ENCODE assay signal across 8 mouse cellular contexts in the genomic region with DNA sequence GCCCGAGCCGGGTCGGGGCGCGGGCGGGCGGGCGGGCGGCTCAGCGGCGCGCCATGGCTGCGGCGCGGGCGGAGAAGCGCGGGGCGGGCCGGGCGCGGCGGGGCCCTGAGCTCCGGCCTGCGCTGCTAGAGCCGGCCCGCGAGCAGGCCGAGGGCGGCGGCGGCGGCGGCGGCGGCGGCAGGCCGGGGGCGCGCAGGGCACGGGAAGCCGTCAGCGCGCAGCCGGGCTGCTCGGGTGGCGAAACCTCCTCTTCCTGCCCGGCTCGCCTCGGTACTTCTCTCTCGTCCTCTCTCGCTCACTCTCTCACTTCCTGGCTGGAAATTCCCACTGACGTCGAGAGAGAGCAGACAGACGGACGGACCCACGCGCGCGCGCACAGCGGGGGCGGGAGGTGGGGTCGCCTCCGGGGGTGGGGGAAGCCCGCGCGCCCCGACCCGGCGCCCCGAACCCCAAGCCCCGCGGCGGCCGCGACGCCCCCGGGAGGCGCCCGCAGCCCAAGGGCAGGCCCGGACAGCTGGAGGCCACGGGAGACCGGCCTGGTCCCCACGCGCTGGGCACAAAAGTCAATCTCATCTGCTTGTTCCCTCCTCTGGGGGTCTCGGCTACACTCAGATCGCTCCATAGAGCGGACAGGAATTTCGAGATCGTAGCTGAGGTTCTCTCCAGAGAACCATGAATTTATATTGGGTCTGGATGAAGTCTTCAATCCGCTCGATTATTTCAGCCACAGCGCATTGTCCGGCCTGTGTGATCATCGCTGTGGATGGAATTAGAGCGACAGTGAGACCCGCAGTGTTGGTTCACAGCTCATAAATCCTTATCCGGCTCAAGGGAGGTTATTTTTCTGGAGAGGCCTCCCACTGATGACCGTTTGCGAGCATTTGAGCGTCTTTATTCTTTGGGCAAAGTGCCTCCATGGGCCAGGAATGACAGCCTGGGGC. TPM values are rescaled to one million over a fixed set of nuclear protein-coding genes. Genes with fewer than 3 reads are reported as not detected.
A peak's percentile ranks its signal among the peaks of the same experiment; 100 is the strongest.
DNase-seq lines count a peak whose midpoint lies in the region; ATAC-seq and TF ChIP-seq lines count a peak whose summit lies in the region.

A gene (minus strand): TSS at position 357 of the 941 bp plus-strand sequence.

- 1% methylated on average over 54 of the region's 102 CpGs for WGBS in embryonic facial prominence, embryonic 15.5 days
- 13% methylated on average over 85 of the region's 102 CpGs for WGBS in heart, embryonic 10.5 days
- 15% methylated on average over 91 of the region's 102 CpGs for WGBS in liver, adult 2 months

- no peaks in the 10 kb centered on the region for H3K27me3 ChIP-seq in embryonic facial prominence, embryonic 15.5 days
- no peaks in the 10 kb centered on the region for H3K27me3 ChIP-seq in heart, embryonic 10.5 days (ENCODE audit: insufficient read depth, poor library complexity, severe bottlenecking)
- H3K27me3 ChIP-seq in liver, adult 2 months (ENCODE audit: control insufficient read depth, insufficient read depth, low read length) = no peaks in the 10 kb centered on the region

- peak within 1 kb of the TSS; percentile 94 for H3K27ac ChIP-seq in embryonic facial prominence, embryonic 15.5 days (replicated peaks)
- H3K27ac ChIP-seq in heart, embryonic 10.5 days = peak within 1 kb of the TSS; percentile 100
- peak within 1 kb of the TSS; percentile 81 for H3K27ac ChIP-seq in liver, adult 2 months (replicated peaks; ENCODE audit: insufficient read depth, low read depth, low read length)

- H3K4me2 ChIP-seq in embryonic facial prominence, embryonic 15.5 days (replicated peaks) = peak within 1 kb of the TSS; percentile 73

- peaks cover 36% of the 10 kb centered on the region for H3K4me1 ChIP-seq in embryonic facial prominence, embryonic 15.5 days
- peaks cover 62% of the 10 kb centered on the region for H3K4me1 ChIP-seq in heart, embryonic 10.5 days
- H3K4me1 ChIP-seq in liver, adult 2 months (ENCODE audit: control insufficient read depth, insufficient read depth, low read length) = peaks cover 6% of the 10 kb centered on the region

- H3K4me3 ChIP-seq in embryonic facial prominence, embryonic 15.5 days (replicated peaks) = peak within 1 kb of the TSS; percentile 84
- peak within 1 kb of the TSS; percentile 99 for H3K4me3 ChIP-seq in heart, embryonic 10.5 days
- peak within 1 kb of the TSS; percentile 88 for H3K4me3 ChIP-seq in liver, adult 2 months (ENCODE audit: insufficient read depth, low read depth, low read length)

- peak; percentile 74 for DNase-seq in 3T3-L1 (ENCODE audit: low read depth, low spot score)
- peak; percentile 78 for DNase-seq in adrenal gland, postnatal 14 days
- DNase-seq in heart, embryonic 10.5 days (ENCODE audit: low spot score) = no peak
- peak; percentile 65 for DNase-seq in kidney, adult 9 months
- peak; percentile 48 for DNase-seq in liver, adult 2 months (ENCODE audit: extremely low read depth, low read depth, low spot score)
- DNase-seq in monocyte, adult 2 months (ENCODE audit: low read depth in 1 of 2, low spot score in 2 of 2) = peak; percentile 49 to 75
- DNase-seq in spleen, postnatal 14 days (ENCODE audit: low spot score in 2 of 2) = peak; percentile 45 to 57

- no peaks in the 10 kb centered on the region for H3K36me3 ChIP-seq in embryonic facial prominence, embryonic 15.5 days
- no peaks in the 10 kb centered on the region for H3K36me3 ChIP-seq in heart, embryonic 10.5 days
- H3K36me3 ChIP-seq in liver, adult 2 months (ENCODE audit: control insufficient read depth, insufficient read depth, low read length) = no peaks in the 10 kb centered on the region

- peak; percentile 84 for ATAC-seq in embryonic facial prominence, embryonic 15.5 days (ENCODE audit: insufficient number of reproducible peaks, low FRiP score, low TSS enrichment, low read depth)

- H3K79me2 ChIP-seq in liver, adult 2 months (ENCODE audit: control insufficient read depth, insufficient read depth, low read length) = peaks cover 18% of the 10 kb centered on the region; the same call in 1 of the 2 replicates

- TF ChIP-seq CTCF in liver, adult 2 months (IDR thresholded peaks at IDR 0.05; ENCODE audit: low read depth, low read length) = no peak

- no peak for TF ChIP-seq POLR2A in liver, adult 2 months (IDR thresholded peaks at IDR 0.05; ENCODE audit: extremely low read depth, insufficient read depth, low read length)

- H3K9me3 ChIP-seq in embryonic facial prominence, embryonic 15.5 days (replicated peaks) = no peaks in the 10 kb centered on the region
- no peaks in the 10 kb centered on the region for H3K9me3 ChIP-seq in heart, embryonic 10.5 days

- peak within 1 kb of the TSS; percentile 97 for H3K9ac ChIP-seq in embryonic facial prominence, embryonic 15.5 days
- peak within 1 kb of the TSS; percentile 91 for H3K9ac ChIP-seq in liver, adult 2 months (ENCODE audit: low read depth, low read length)

RNA-seq across cellular contexts. Expression of the gene that starts here (rescaled TPM):
- total RNA-seq in adrenal gland, postnatal 14 days (2021) = 55.2 and 62.9 TPM in 2 replicates
- polyA plus RNA-seq in embryonic facial prominence, embryonic 15.5 days (2015; fragmentation: Nextera tagmentation; extraction: Ambion mirVana) = 25.4 and 27.8 TPM in 2 replicates
- 13.2 and 16.0 TPM in 2 replicates for polyA plus RNA-seq in heart, embryonic 10.5 days (2016; fragmentation: Nextera tagmentation; extraction: Ambion mirVana)
- 19.5 and 24.8 TPM in 2 replicates for total RNA-seq in liver, adult 2 months (2014; rRNA removed)
- 21.2 and 24.5 TPM in 2 replicates for polyA plus RNA-seq in liver, adult 2 months (2012; rRNA removed)
